Mouse (Mus musculus) olfactory bulb, adult 2 months (tissue): ENCODE data around the gene Sept6. TPM values are rescaled to one million over a fixed set of nuclear protein-coding genes. Genes with fewer than 3 reads are reported as not detected.

Experiments
- H3K27ac ChIP-seq: fragments of 200-500 bp; 2 replicates; pipeline ENCODE4 v1.5.1; 2012; ENCODE audit warnings: low read depth, low read length; ENCODE audit not compliant: insufficient read depth
- H3K4me1 ChIP-seq: fragments of 200-500 bp; 2 replicates; pipeline ENCODE4 v1.6.1; 2012; ENCODE audit warnings: low read length; ENCODE audit not compliant: control insufficient read depth, insufficient read depth
- H3K4me3 ChIP-seq: fragments of 200-500 bp; 2 replicates; pipeline ENCODE4 v1.5.1; 2012; ENCODE audit warnings: mild to moderate bottlenecking, low read depth, low read length, moderate library complexity; ENCODE audit not compliant: insufficient read depth
- CTCF ChIP-seq: fragments of 200-500 bp; IDR thresholded peaks from 2 replicates; pipeline ENCODE4 v1.5.1; 2012; ENCODE audit warnings: low read depth, mild to moderate bottlenecking, low read length, moderate library complexity; ENCODE audit not compliant: insufficient read depth
- POLR2A ChIP-seq: fragments of 200-500 bp; IDR thresholded peaks from 2 replicates; pipeline ENCODE4 v1.6.1; 2012; ENCODE audit warnings: mild to moderate bottlenecking, low read depth, low read length, moderate library complexity; ENCODE audit not compliant: insufficient read depth
- WGBS: fragments of 180-500 bp; shearing (Covaris S2); methylation state at CpG from one replicate; pipeline ENCODE4 v1.1.7; 2018; 5-methylcytosine and 5-hydroxymethylcytosine counted together
- polyA plus RNA-seq: library from polyadenylated mRNA; stranded (reverse); fragments of >200 nt; gene quantifications from 2 replicates; pipeline ENCODE4 v1.2.4, GENCODE M21; 2012; ENCODE audit warnings: low replicate concordance; ENCODE audit not compliant: missing spikeins, insufficient read depth, insufficient read length

Sept6 gene
- polyA plus RNA-seq, 1 experiment: not detected

DNA sequence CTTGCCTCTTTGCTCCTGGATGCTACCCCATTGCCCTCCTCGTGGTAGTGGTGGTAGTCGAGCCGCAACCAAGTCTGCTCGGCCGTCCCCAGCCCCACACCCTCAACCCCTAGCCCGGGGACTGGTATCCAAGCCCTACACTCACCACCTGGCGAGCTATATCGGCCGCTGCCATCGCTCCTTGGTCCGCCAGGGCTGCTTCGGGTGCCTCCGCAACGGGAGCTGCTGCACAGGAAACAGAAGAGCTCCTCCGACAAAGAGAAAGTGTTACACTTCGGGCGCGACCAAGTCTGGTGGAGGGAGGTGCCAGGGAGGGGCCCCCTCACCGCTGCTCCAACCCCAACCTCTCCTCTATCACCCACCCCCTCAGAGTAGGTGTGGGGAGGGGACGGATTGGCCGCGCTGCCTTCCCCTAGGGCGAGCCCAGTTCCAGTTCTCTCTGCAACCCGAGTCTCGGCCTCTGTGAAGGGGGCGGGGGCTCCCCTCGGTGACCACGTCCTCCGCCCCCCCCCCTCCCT, 2.3 kb downstream of the Sept6 start:
- 12% methylated on average over 23 of the region's 29 CpGs for WGBS
- peaks cover 4% of the 10 kb centered on the region; the same call in 1 of the 2 replicates for H3K4me1 ChIP-seq
- no peak for TF ChIP-seq CTCF
- no peak for TF ChIP-seq POLR2A

DNA sequence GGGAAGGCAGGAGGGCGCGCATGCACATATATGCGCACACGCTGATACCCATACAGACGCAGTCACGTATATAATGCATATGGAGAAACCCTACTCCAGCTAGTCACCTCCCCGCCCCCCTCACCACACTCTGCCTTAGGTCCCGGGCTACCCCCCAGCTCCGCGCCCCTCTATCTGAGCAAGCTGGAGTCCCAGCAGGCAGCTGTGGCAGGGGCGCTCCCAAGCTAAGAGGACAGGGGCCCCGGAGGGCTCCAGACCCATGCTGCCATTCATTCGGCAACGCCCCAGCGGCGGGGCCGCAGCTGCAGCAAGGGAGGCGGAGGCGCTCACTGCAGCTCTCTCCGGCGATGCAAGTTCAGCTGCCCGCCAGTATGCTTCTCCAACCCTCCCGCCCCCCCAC, 2.8 kb downstream of the Sept6 start:
- TF ChIP-seq POLR2A (no peak), CTCF (no peak)
- 17% methylated on average over 21 of the region's 23 CpGs for WGBS
- Histone ChIP-seq H3K4me1 (peaks cover 6% of the 10 kb centered on the region; the same call in 1 of the 2 replicates), H3K4me3 (peak overlapping the region; percentile 86), H3K27ac (no peak overlapping the region)

More for the DNA sequence above, 2.3 kb downstream of the Sept6 start:
- H3K27ac ChIP-seq: peak overlapping the region; percentile 51; the same call in 1 of the 2 replicates
- H3K4me3 ChIP-seq: peak overlapping the region; percentile 86

DNA sequence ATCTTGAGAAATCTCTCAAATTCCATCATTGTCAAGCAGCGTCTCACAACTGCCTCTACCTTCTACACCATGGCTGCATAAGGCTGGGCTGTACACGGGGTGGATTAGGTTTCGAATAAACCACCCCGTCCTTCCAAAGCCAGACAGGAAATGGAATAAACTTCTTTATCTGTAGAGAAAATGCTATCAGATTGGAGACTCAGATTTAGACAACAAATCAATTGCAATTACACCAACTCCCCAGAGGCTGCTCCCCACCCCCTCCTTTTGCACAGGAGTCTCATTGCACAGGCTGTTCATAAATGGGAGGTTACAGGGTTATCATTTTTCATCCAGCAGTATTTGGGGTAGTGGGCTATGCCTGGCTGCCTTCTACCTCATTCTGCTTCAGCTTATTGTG, 3.7 kb downstream of the Sept6 start:
- Histone ChIP-seq H3K4me1 (peaks cover 8% of the 10 kb centered on the region; the same call in 1 of the 2 replicates), H3K27ac (no peak overlapping the region), H3K4me3 (no peak overlapping the region)
- TF ChIP-seq CTCF: no peak
- WGBS: 63% methylated on average over 4 of the region's 4 CpGs

DNA sequence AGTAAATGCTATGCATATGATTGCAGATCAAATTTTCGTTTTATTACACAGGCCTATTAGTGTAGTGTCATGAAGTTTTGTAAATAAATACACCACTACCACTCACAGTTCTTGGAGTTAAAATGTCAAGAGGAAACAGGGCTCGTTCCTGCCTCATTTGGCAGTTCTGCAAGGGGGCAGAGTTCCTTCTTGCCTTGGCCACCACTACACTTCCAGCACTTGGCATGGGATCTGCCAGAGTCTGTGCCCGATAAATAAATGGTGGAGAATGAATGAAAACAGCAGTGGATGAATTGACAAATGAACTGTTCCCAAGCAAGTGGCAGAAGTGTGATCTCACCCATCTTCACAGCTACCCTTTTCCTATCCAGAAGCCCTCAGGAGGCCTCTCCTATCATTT, 6.6 kb downstream of the Sept6 start:
- 57% methylated on average over 3 of the region's 3 CpGs for WGBS
- Histone ChIP-seq H3K4me3 (no peak overlapping the region), H3K4me1 (peaks cover 8% of the 10 kb centered on the region; the same call in 1 of the 2 replicates), H3K27ac (no peak overlapping the region)
- no peak for TF ChIP-seq POLR2A
- no peak for TF ChIP-seq CTCF

DNA sequence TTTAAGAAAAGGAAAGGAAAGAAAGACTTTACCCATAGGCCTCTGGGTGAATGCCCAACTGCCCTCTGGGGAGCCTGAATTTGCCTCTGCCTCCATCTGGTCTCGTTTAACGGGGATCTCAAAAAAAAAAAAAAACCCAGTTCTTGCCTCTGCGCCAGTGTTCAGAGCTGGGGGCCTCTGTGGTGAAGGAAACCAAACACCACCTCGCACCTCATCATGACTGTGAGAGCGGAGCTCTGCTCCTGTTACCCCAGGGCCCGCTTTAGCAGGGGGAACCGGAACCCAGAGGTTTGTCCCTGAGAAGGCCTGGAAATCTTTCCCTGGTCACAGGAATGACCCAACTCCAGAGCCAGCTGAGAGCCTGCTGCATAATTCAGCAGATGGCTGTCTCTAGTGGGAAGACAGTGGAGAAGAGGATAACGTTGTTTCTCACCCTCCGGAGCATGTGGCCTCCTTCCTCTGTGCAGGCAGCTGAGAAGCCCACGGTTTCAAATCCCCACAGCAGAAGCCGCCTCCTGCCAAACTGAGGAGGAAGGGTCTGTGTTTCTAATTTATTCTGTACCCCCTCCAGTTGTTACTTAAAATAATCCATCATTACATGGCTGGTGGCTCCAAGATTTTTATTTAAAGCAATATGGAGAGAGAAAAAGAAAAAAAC, 7.8 kb downstream of the Sept6 start:
- H3K4me1 ChIP-seq: peaks cover 8% of the 10 kb centered on the region; the same call in 1 of the 2 replicates
- 63% methylated on average over 11 of the region's 11 CpGs for WGBS
- H3K4me3 ChIP-seq: no peak overlapping the region
- no peak overlapping the region for H3K27ac ChIP-seq
- no peak for TF ChIP-seq POLR2A
- TF ChIP-seq CTCF: no peak

DNA sequence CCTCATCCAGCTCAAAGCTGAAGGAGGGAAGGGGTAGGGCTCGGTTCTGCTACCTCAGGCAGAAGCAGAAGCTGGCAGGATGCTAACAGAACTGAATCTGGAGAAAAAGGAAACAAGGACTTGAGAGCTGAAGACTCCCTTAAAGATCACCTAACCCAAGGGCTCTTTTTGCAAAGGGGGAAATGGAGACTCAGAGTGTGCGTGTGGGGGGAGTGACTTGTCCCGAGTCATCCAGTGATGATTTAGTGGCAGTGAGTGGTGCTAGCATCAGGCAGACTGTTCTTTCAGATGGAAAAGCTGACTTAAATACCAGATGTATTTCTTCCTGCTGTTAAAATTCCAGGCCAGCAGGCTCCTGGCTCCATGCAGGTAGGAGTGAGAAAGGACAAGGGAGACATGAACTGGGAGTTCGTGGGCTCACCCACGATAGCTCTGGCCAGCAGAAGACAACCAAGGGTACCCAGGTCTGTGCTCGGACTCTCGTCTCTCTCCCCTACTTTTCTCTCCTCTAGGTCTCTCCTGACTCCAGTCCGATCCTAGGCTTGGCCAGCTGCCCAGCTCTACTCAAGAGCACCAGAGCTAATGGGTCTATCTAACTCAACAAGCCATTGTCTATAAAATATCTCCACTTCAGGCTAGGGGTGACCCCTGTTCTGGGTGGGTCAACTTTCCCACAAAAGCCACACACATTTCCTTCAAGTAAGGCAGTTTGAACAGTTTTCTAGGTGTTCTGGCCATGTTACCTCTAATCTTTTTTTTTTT, 8.5 kb downstream of the Sept6 start:
- no peak overlapping the region for H3K4me3 ChIP-seq
- TF ChIP-seq CTCF (no peak), POLR2A (no peak)
- no peak overlapping the region for H3K27ac ChIP-seq
- WGBS: 74% methylated on average over 8 of the region's 8 CpGs
- H3K4me1 ChIP-seq: peaks cover 5% of the 10 kb centered on the region; the same call in 1 of the 2 replicates

DNA sequence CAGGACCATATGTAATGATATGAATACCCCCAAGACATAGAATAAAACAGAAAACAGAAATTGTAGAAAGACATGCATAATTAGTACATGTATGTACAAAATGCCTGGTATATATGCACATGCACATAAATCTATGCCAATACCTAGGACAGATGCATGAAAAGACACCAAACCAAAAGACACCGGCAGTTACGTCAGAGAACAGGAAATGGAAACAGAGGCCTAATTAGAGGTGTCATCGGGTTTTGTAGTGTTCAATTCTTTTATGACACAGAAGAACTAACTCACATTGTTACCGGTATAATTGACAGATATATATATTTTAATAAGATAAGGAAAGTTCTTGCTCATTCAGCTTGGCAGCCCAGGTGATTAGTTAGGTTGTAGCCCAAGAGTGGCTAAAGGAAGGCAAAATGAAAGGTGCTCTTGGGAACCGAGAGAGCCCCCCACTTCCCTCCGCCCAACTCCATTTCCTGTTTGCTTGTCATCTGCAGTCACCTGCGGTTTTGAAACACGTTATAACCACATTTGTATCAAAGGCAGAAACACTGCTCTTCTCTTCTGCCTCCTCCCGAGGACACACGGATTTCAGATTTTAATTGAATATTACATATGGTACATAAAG, 10.9 kb downstream of the Sept6 start:
- no peak overlapping the region for H3K27ac ChIP-seq
- H3K4me1 ChIP-seq: peaks cover 5% of the 10 kb centered on the region; the same call in 1 of the 2 replicates
- no peak for TF ChIP-seq POLR2A
- WGBS: 87% methylated on average over 10 of the region's 10 CpGs
- H3K4me3 ChIP-seq: no peak overlapping the region

DNA sequence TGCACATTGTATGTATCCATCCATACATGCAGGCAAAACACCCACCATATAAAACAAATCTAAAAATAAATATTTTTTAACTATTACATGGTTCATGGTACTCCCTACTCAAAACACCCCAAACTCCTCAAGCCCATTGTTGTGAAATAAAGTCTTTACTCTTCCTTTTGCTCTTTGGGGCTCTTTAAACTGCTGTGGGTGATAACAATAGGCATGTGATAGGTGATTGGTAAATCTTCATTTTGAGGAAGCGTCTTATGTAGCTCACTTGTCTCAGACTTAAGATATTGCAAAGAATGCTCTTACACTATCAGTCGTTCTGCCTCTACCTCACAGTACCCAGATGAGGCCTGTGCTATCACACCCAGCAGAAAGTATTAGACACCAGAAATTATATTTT, 13.7 kb downstream of the Sept6 start:
- Histone ChIP-seq H3K4me1 (no peaks in the 10 kb centered on the region), H3K4me3 (no peak overlapping the region), H3K27ac (no peak overlapping the region)
- TF ChIP-seq CTCF: no peak
- TF ChIP-seq POLR2A: no peak
- 89% methylated on average over 2 of the region's 2 CpGs for WGBS

DNA sequence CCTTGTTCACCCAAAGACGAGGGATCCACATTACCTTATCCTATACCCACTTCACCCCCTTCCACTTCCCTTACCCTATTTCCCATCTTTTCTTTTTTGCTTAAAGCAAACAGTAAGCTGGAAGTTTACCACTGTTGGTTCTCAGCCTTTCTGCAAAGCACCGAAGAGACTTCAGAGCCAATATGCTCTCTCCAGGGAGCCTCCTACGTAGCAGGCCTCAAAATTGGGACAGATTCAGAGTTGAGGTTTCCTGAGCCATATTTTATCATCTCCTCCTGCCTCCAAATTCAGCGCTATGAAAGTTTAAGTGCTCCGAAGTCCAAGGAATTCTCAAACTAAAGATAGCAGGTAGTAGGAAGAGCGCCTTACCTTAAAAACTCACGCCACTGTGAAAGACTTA, 14.6 kb downstream of the Sept6 start:
- 88% methylated on average over 7 of the region's 7 CpGs for WGBS
- Histone ChIP-seq H3K27ac (no peak overlapping the region), H3K4me3 (no peak overlapping the region), H3K4me1 (no peaks in the 10 kb centered on the region)
- TF ChIP-seq POLR2A (no peak), CTCF (no peak)
